Mouse (Mus musculus): Measurements from ENCODE around the gene Mmp7.

DNA sequence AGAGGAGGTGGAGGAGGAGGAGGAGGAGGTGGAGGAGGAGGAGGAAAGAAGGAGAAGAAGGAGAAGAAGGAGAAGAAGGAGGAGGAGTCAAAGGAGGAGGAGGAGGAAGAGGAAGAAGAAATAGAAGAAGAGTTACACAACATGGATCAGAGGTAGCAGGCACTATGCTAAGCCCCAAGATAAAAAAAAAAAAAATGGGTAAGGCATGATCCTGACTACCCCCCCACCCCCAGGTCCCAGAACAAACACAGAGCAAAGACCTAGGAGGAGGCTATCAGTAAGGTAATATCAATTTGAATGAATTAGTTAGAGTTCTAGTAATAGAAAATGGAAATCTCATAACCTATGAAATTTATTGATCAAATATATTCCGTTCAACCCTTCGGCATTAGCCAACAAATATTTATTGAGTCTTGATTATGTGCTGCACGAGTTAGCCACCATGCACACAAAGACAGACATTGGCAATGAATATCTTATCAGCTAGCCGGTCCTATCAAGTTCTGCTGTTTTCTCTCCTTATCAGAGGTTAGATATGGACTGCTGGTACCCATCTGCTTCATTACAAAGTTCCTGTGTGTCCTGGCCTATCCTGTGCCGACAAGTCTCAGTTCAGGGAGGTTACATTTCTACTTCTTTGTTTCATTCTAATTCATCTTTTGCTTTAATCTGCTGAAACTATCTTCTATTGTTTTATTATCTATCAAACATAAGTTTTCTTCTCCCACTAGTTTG lies 39.4 kb upstream of the Mmp7 start:
- no peak for TF ChIP-seq CTCF (IDR thresholded peaks at IDR 0.05; ENCODE audit: control insufficient read depth, insufficient read depth, insufficient read length)
- TF ChIP-seq CEBPB (IDR thresholded peaks at IDR 0.05; ENCODE audit: low read depth) = no peak
